Mouse (Mus musculus): Measurements from ENCODE around the gene Loxl4. TPM values are rescaled to one million over a fixed set of nuclear protein-coding genes. Genes with fewer than 3 reads are reported as not detected.
A peak's percentile ranks its signal among the peaks of the same experiment; 100 is the strongest.

The Loxl4 gene
- total RNA-seq (2014; fragmentation: Nextera tagmentation) (not detected in 2 replicates), total RNA-seq (2017) (not detected in 2 replicates)

- 0 out of 2 replicates have a peak, but pooled peaks have one; percentile 25 for ATAC-seq (replicated peaks; ENCODE audit: poor library complexity, severe bottlenecking)
Observed at GRCm38 (mm10) chr19:42612654-42613053, at the start of gene Loxl4. Loxl4 (minus strand) TSS chr19:42612813.

- peak; percentile 50 for ATAC-seq (replicated peaks; ENCODE audit: poor library complexity, severe bottlenecking)
Observed at GRCm38 (mm10) chr19:42661430-42662164, 49.0 kb upstream of the Loxl4 start.

- ATAC-seq (replicated peaks; ENCODE audit: poor library complexity, severe bottlenecking), result no peak
Observed at GRCm38 (mm10) chr19:42660244-42660565, 47.6 kb upstream of the Loxl4 start.

- ATAC-seq (replicated peaks; ENCODE audit: poor library complexity, severe bottlenecking), result no peak
Observed at GRCm38 (mm10) chr19:42659354-42660243, 47.0 kb upstream of the Loxl4 start.

GRCm38 (mm10) chr19:42658435-42659135, 46.0 kb upstream of the Loxl4 start:
- ATAC-seq (replicated peaks; ENCODE audit: poor library complexity, severe bottlenecking), result no peak

GRCm38 (mm10) chr19:42657769-42658168, 45.2 kb upstream of the Loxl4 start:
- ATAC-seq (replicated peaks; ENCODE audit: poor library complexity, severe bottlenecking), result no peak

- ATAC-seq (replicated peaks; ENCODE audit: poor library complexity, severe bottlenecking), result no peak
Observed at GRCm38 (mm10) chr19:42657306-42657705, 44.7 kb upstream of the Loxl4 start.

- ATAC-seq (replicated peaks; ENCODE audit: poor library complexity, severe bottlenecking), result peak; percentile 76
Observed at GRCm38 (mm10) chr19:42655006-42655405, 42.4 kb upstream of the Loxl4 start.

GRCm38 (mm10) chr19:42653091-42653490, 40.5 kb upstream of the Loxl4 start:
- no peak for ATAC-seq (replicated peaks; ENCODE audit: poor library complexity, severe bottlenecking)

- ATAC-seq (replicated peaks; ENCODE audit: poor library complexity, severe bottlenecking), result no peak
Observed at GRCm38 (mm10) chr19:42652425-42652824, 39.8 kb upstream of the Loxl4 start.

- no peak for ATAC-seq (replicated peaks; ENCODE audit: poor library complexity, severe bottlenecking)
Observed at GRCm38 (mm10) chr19:42640211-42640610, 27.6 kb upstream of the Loxl4 start.

- ATAC-seq (replicated peaks; ENCODE audit: poor library complexity, severe bottlenecking), result peak; percentile 66
Observed at GRCm38 (mm10) chr19:42639544-42639943, 26.9 kb upstream of the Loxl4 start.

- ATAC-seq (replicated peaks; ENCODE audit: poor library complexity, severe bottlenecking), result no peak
Observed at GRCm38 (mm10) chr19:42638604-42639481, 26.2 kb upstream of the Loxl4 start.

- no peak for ATAC-seq (replicated peaks; ENCODE audit: poor library complexity, severe bottlenecking)
Observed at GRCm38 (mm10) chr19:42636631-42637030, 24.0 kb upstream of the Loxl4 start.

- no peak for ATAC-seq (replicated peaks; ENCODE audit: poor library complexity, severe bottlenecking)
Observed at GRCm38 (mm10) chr19:42633650-42634049, 21.0 kb upstream of the Loxl4 start.

- ATAC-seq (replicated peaks; ENCODE audit: poor library complexity, severe bottlenecking), result no peak
Observed at GRCm38 (mm10) chr19:42632301-42632700, 19.7 kb upstream of the Loxl4 start.

GRCm38 (mm10) chr19:42631541-42631961, 18.9 kb upstream of the Loxl4 start:
- ATAC-seq (replicated peaks; ENCODE audit: poor library complexity, severe bottlenecking), result no peak

- ATAC-seq (replicated peaks; ENCODE audit: poor library complexity, severe bottlenecking), result no peak
Observed at GRCm38 (mm10) chr19:42628068-42628467, 15.5 kb upstream of the Loxl4 start.

GRCm38 (mm10) chr19:42613647-42614225, 1.1 kb upstream of the Loxl4 start:
- ATAC-seq (replicated peaks; ENCODE audit: poor library complexity, severe bottlenecking), result no peak
